Mouse (Mus musculus) stomach, postnatal 0 days (tissue): ENCODE measurements around the gene Pou2f3. TPM values are rescaled to one million over a fixed set of nuclear protein-coding genes. Genes with fewer than 3 reads are reported as not detected.

Experiments used
- ATAC-seq: fragments of 200-750 bp; cut with Nextera tagmentation; 2 replicates; pipeline ENCODE4 v1.8.0; 2017; ENCODE audit not compliant: low FRiP score, low TSS enrichment
- DNase-seq: peaks from one replicate; pipeline ENCODE4 v3.0.0-alpha.2; 2016; ENCODE audit warnings: low spot score
- H3K27ac ChIP-seq: fragments of 300-500 bp; sonication (generic); replicated peaks from 2 replicates; pipeline ENCODE4 v1.5.1; 2014; ENCODE audit warnings: mild to moderate bottlenecking, control low read depth
- H3K27me3 ChIP-seq: fragments of 300-500 bp; sonication (generic); 2 replicates; pipeline ENCODE4 v1.6.1; 2014; ENCODE audit warnings: low read length; ENCODE audit not compliant: control insufficient read depth, insufficient read depth
- H3K36me3 ChIP-seq: fragments of 300-500 bp; sonication (generic); 2 replicates; pipeline ENCODE4 v1.6.1; 2014; ENCODE audit warnings: low read length, mixed read lengths; ENCODE audit not compliant: control insufficient read depth, insufficient read depth
- H3K4me1 ChIP-seq: fragments of 300-500 bp; sonication (generic); replicated peaks from 2 replicates; pipeline ENCODE4 v1.6.1; 2014; ENCODE audit warnings: antibody characterized with exemption; ENCODE audit not compliant: control insufficient read depth, insufficient read depth
- H3K4me2 ChIP-seq: fragments of 300-500 bp; sonication (generic); replicated peaks from 2 replicates; pipeline ENCODE4 v1.6.1; 2014; ENCODE audit warnings: low read depth, mild to moderate bottlenecking, control low read depth, moderate library complexity
- H3K4me3 ChIP-seq: fragments of 300-500 bp; sonication (generic); 2 replicates; pipeline ENCODE4 v1.5.1; 2014; ENCODE audit warnings: low read depth, low read length, control low read depth
- H3K9ac ChIP-seq: fragments of 300-500 bp; sonication (generic); 2 replicates; pipeline ENCODE4 v1.6.1; 2014; ENCODE audit warnings: mild to moderate bottlenecking, low read length, control low read depth, mixed read lengths
- H3K9me3 ChIP-seq: fragments of 300-500 bp; sonication (generic); 2 replicates; pipeline ENCODE4 v1.6.1; 2016; ENCODE audit warnings: low read length; ENCODE audit not compliant: control insufficient read depth
- CTCF ChIP-seq: IDR thresholded peaks from 2 replicates; pipeline ENCODE4 v1.5.1; 2016; ENCODE audit warnings: antibody characterized with exemption, low read depth, mild to moderate bottlenecking, moderate library complexity
- EP300 ChIP-seq: optimal IDR thresholded peaks from 2 replicates; pipeline ENCODE3; 2016; ENCODE audit warnings: antibody characterized with exemption
- WGBS: fragments of 180-500 bp; shearing (Covaris S2); extraction: QIAGEN DNeasy Blood & Tissue Kit; methylation state at CpG from one replicate; pipeline ENCODE4 v1.1.7; 2014; 5-methylcytosine and 5-hydroxymethylcytosine counted together
- polyA plus RNA-seq: library from polyadenylated mRNA; unstranded; fragments of >200 nt; fragmentation: Nextera tagmentation; extraction: Ambion mirVana; gene quantifications from 2 replicates; pipeline ENCODE4 v1.2.1, GENCODE M21; 2015

The Pou2f3 gene
- polyA plus RNA-seq, 1 experiment from 2014 or later: 1.7 TPM

- Histone ChIP-seq H3K4me3 (no peak overlapping the region), H3K9ac (no peak overlapping the region), H3K27ac (peak overlapping the region; percentile 49; the same call in 1 of the 2 replicates), H3K27me3 (no peaks in the 10 kb centered on the region), H3K4me1 (0 out of 2 replicates have a peak, but pooled peaks cover 2% of the 10 kb centered on the region), H3K9me3 (no peaks in the 10 kb centered on the region), H3K4me2 (no peak overlapping the region), H3K36me3 (no peaks in the 10 kb centered on the region)
- TF ChIP-seq CTCF (no peak), EP300 (no peak)
- 63% methylated on average over 7 of the region's 7 CpGs for WGBS
- DNase-seq (no peak), ATAC-seq (no peak)
These were observed 134.0 kb downstream of the Pou2f3 start for GRCm38 (mm10) chr9:43076163-43076562.

GRCm38 (mm10) chr9:43074611-43075010 lies 135.6 kb downstream of the Pou2f3 start:
- Histone ChIP-seq H3K4me1 (0 out of 2 replicates have a peak, but pooled peaks cover 4% of the 10 kb centered on the region), H3K9ac (no peak overlapping the region), H3K36me3 (no peaks in the 10 kb centered on the region), H3K4me3 (no peak overlapping the region), H3K9me3 (no peaks in the 10 kb centered on the region), H3K27ac (no peak overlapping the region), H3K4me2 (no peak overlapping the region), H3K27me3 (no peaks in the 10 kb centered on the region)
- no peak for TF ChIP-seq CTCF
- TF ChIP-seq EP300: no peak
- DNase-seq (no peak), ATAC-seq (peak; percentile 57; the same call in 1 of the 2 replicates)
- WGBS: 88% methylated on average over 1 of the region's 1 CpGs

Other genes starting within 250 kb of the Pou2f3 start
- 6.6 and 6.8 TPM in 2 replicates for gene Arhgef12, start 103.1 kb downstream of the Pou2f3 start, polyA plus RNA-seq
- 1.8 and 2.1 TPM in 2 replicates for gene Tmem136, start 93.8 kb downstream of the Pou2f3 start, polyA plus RNA-seq
- gene Oaf, start 29.5 kb upstream of the Pou2f3 start, polyA plus RNA-seq: 30.9 and 31.9 TPM in 2 replicates
- gene Trim29, start 100.5 kb upstream of the Pou2f3 start, polyA plus RNA-seq: 71.2 and 75.3 TPM in 2 replicates